Mouse (Mus musculus): ENCODE results near the gene Majin.

Majin gene

GRCm38 (mm10) chr19:6230411-6230810, 46.2 kb downstream of the Majin start:
- peak; percentile 64 for DNase-seq

- peak; percentile 44 for DNase-seq
These were observed 46.8 kb downstream of the Majin start for GRCm38 (mm10) chr19:6231036-6231435.

- peak; percentile 52 for DNase-seq
These were observed 49.5 kb downstream of the Majin start for GRCm38 (mm10) chr19:6233647-6234046.

GRCm38 (mm10) chr19:6234337-6235083, 50.3 kb downstream of the Majin start:
- DNase-seq: peak; percentile 76

- DNase-seq: peak; percentile 98
These were observed 51.2 kb downstream of the Majin start, which contains the start of gene Ppp2r5b for GRCm38 (mm10) chr19:6235084-6236052. Ppp2r5b (minus strand) TSS chr19:6235872.

GRCm38 (mm10) chr19:6236053-6236441, 51.9 kb downstream of the Majin start:
- peak; percentile 98 for DNase-seq

GRCm38 (mm10) chr19:6236842-6237241, 52.7 kb downstream of the Majin start:
- DNase-seq: peak; percentile 76

GRCm38 (mm10) chr19:6238740-6239139, 54.6 kb downstream of the Majin start:
- peak; percentile 41 for DNase-seq

GRCm38 (mm10) chr19:6240136-6240535, 55.9 kb downstream of the Majin start:
- no peak for DNase-seq

GRCm38 (mm10) chr19:6240725-6241124, 56.5 kb downstream of the Majin start:
- no peak for DNase-seq

- peak; percentile 99 for DNase-seq
These were observed 57.3 kb downstream of the Majin start, which contains the start of gene Atg2a for GRCm38 (mm10) chr19:6241274-6242107. Atg2a (plus strand) TSS chr19:6241668.

- DNase-seq: peak; percentile 70
These were observed 58.1 kb downstream of the Majin start for GRCm38 (mm10) chr19:6242281-6242680.

- DNase-seq: no peak
These were observed 59.0 kb downstream of the Majin start for GRCm38 (mm10) chr19:6243226-6243625.

GRCm38 (mm10) chr19:6245806-6246205, 61.6 kb downstream of the Majin start:
- no peak for DNase-seq

GRCm38 (mm10) chr19:6247526-6248300, 63.5 kb downstream of the Majin start:
- DNase-seq: no peak

- DNase-seq: no peak
These were observed 68.8 kb downstream of the Majin start for GRCm38 (mm10) chr19:6253021-6253420.

GRCm38 (mm10) chr19:6260428-6260827, 76.2 kb downstream of the Majin start:
- peak; percentile 60 for DNase-seq

- no peak for DNase-seq
These were observed 76.8 kb downstream of the Majin start for GRCm38 (mm10) chr19:6260946-6261345.

GRCm38 (mm10) chr19:6261379-6261778, 77.2 kb downstream of the Majin start:
- DNase-seq: peak; percentile 58

- DNase-seq: peak; percentile 92
These were observed 78.0 kb downstream of the Majin start for GRCm38 (mm10) chr19:6262222-6262621.

- DNase-seq: peak; percentile 51
These were observed 78.7 kb downstream of the Majin start for GRCm38 (mm10) chr19:6262839-6263433.
